Mouse (Mus musculus): ENCODE data around the gene Ttc28.

GRCm38 (mm10) chr5:111231044-111231443 is 351.4 kb downstream of the Ttc28 start:
- TF ChIP-seq GATA1 (IDR thresholded peaks at IDR 0.05; ENCODE audit: borderline replicate concordance, low read length): no peak
- no peak for TF ChIP-seq FLI1 (IDR thresholded peaks at IDR 0.05; ENCODE audit: low read length)
